ENCODE assay signal across 11 mouse cellular contexts in the genomic region with DNA sequence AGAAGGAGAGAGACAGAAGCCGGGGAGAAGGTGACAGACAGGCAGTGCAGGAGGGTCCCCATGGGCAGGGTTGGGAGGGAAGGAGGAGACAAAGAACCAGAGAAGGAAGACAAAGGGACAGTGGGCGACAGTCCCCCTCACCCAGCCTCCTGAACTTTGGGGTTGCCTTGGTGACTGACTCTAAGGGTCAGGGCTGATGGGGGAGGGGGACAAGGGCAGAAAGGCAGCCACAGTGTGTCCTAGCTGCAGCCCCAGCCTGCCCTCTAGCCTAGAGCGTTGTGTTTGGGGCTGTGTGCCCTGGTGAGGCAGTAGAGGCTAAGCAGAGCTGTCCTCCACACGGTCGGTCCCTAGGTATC. TPM values are rescaled to one million over a fixed set of nuclear protein-coding genes. Genes with fewer than 3 reads are reported as not detected.
DNase-seq lines count a peak whose midpoint lies in the region; ATAC-seq lines count a peak whose summit lies in the region.
"Had no signal": no experiment of that assay in that cellular context is flagged by ENCODE, and none has a peak within 500 bp of the region (broad histone marks: within the 10 kb centered on the region; RNA-seq: fewer than 3 reads in every experiment).

No protein-coding gene starts in this region.

- peaks cover 11% of the 10 kb centered on the region; the same call in 1 of the 2 replicates for H3K9me3 ChIP-seq in kidney, embryonic 15.5 days (replicated peaks)
- no peaks in the 10 kb centered on the region for H3K9me3 ChIP-seq in forebrain, embryonic 15.5 days
- H3K9me3 ChIP-seq in limb, embryonic 15.5 days: 0 out of 2 replicates have a peak, but pooled peaks cover 13% of the 10 kb centered on the region
- peaks cover 17% of the 10 kb centered on the region for H3K9me3 ChIP-seq in stomach, embryonic 14.5 days (ENCODE audit: control insufficient read depth, low read depth, low read length)

- peaks cover 67% of the 10 kb centered on the region for H3K4me1 ChIP-seq in kidney, embryonic 15.5 days
- peaks cover 78% of the 10 kb centered on the region for H3K4me1 ChIP-seq in forebrain, embryonic 15.5 days
- H3K4me1 ChIP-seq in limb, embryonic 15.5 days: peaks cover 35% of the 10 kb centered on the region
- H3K4me1 ChIP-seq in stomach, embryonic 14.5 days (ENCODE audit: control insufficient read depth, insufficient read depth, low read length): peaks cover 15% of the 10 kb centered on the region

- H3K9ac ChIP-seq in kidney, embryonic 15.5 days: peak overlapping the region; percentile 35
- peak overlapping the region; percentile 67 for H3K9ac ChIP-seq in forebrain, embryonic 15.5 days (replicated peaks)
- H3K9ac ChIP-seq in limb, embryonic 15.5 days: no peak overlapping the region
- H3K9ac ChIP-seq in stomach, embryonic 14.5 days (replicated peaks; ENCODE audit: low read depth, low read length): no peak overlapping the region; the same call in 1 of the 2 replicates

- H3K27me3 ChIP-seq in kidney, embryonic 15.5 days: 0 out of 2 replicates have a peak, but pooled peaks cover 6% of the 10 kb centered on the region
- no peaks in the 10 kb centered on the region for H3K27me3 ChIP-seq in forebrain, embryonic 15.5 days
- 0 out of 2 replicates have a peak, but pooled peaks cover 5% of the 10 kb centered on the region for H3K27me3 ChIP-seq in limb, embryonic 15.5 days
- H3K27me3 ChIP-seq in stomach, embryonic 14.5 days (ENCODE audit: control insufficient read depth, insufficient read depth, low read length): no peaks in the 10 kb centered on the region

- peak overlapping the region; percentile 53 for H3K4me2 ChIP-seq in kidney, embryonic 15.5 days
- peak overlapping the region; percentile 76 for H3K4me2 ChIP-seq in forebrain, embryonic 15.5 days (replicated peaks)
- H3K4me2 ChIP-seq in limb, embryonic 15.5 days: no peak overlapping the region; the same call in 1 of the 2 replicates
- peak overlapping the region; percentile 24 for H3K4me2 ChIP-seq in stomach, embryonic 14.5 days (replicated peaks; ENCODE audit: low read depth, low read length)

- no peak for DNase-seq in kidney, adult 11 months
- DNase-seq in spleen, postnatal 14 days (ENCODE audit: low spot score in 2 of 2): no peak
- no peak for DNase-seq in left cerebral cortex, adult 8-10 months (ENCODE audit: low spot score in 2 of 2)
- DNase-seq in frontal cortex, postnatal 25 days (ENCODE audit: low spot score in 2 of 2): no peak

- peaks cover 34% of the 10 kb centered on the region for H3K36me3 ChIP-seq in kidney, embryonic 15.5 days
- peaks cover 38% of the 10 kb centered on the region for H3K36me3 ChIP-seq in forebrain, embryonic 15.5 days
- H3K36me3 ChIP-seq in limb, embryonic 15.5 days: peaks cover 33% of the 10 kb centered on the region
- peaks cover 3% of the 10 kb centered on the region for H3K36me3 ChIP-seq in stomach, embryonic 14.5 days (ENCODE audit: control insufficient read depth, insufficient read depth, low read length)

- peak overlapping the region; percentile 27 for H3K4me3 ChIP-seq in kidney, embryonic 15.5 days (replicated peaks)
- peak overlapping the region; percentile 40 for H3K4me3 ChIP-seq in forebrain, embryonic 15.5 days
- no peak overlapping the region for H3K4me3 ChIP-seq in limb, embryonic 15.5 days
- H3K4me3 ChIP-seq in stomach, embryonic 14.5 days (ENCODE audit: low read depth, low read length): peak overlapping the region; percentile 13

- H3K27ac ChIP-seq in kidney, embryonic 15.5 days: peak overlapping the region; percentile 98
- peak overlapping the region; percentile 96 for H3K27ac ChIP-seq in forebrain, embryonic 15.5 days (replicated peaks)
- H3K27ac ChIP-seq in limb, embryonic 15.5 days: 0 out of 2 replicates have a peak overlapping the region, but pooled peaks have one; percentile 17
- H3K27ac ChIP-seq in stomach, embryonic 14.5 days (ENCODE audit: low read length): 0 out of 2 replicates have a peak overlapping the region, but pooled peaks have one; percentile 21
- H3K27ac ChIP-seq: macrophage had no signal

- peak; percentile 5 for ATAC-seq in kidney, embryonic 15.5 days (replicated peaks; ENCODE audit: low FRiP score)
- ATAC-seq in forebrain, embryonic 15.5 days (replicated peaks): peak; percentile 51
- no peak for ATAC-seq in limb, embryonic 15.5 days (ENCODE audit: insufficient number of reproducible peaks, low FRiP score, low TSS enrichment, low read depth)
- ATAC-seq in stomach, embryonic 14.5 days (ENCODE audit: insufficient number of reproducible peaks, insufficient read depth, low FRiP score, low read depth): 0 out of 2 replicates have a peak, but pooled peaks have one; percentile 26

- WGBS in kidney, embryonic 15.5 days: 20% methylated on average over 5 of the region's 5 CpGs
- WGBS in forebrain, embryonic 15.5 days: under 1% methylated on average over 5 of the region's 5 CpGs
- 36% methylated on average over 5 of the region's 5 CpGs for WGBS in limb, embryonic 15.5 days
- WGBS in stomach, embryonic 14.5 days: 27% methylated on average over 5 of the region's 5 CpGs

RNA-seq across cellular contexts. Expression of gene Celsr2, which starts 5.0 kb away (rescaled TPM):
- polyA plus RNA-seq in kidney, embryonic 15.5 days (2015; fragmentation: Nextera tagmentation; extraction: Ambion mirVana): 19.3 and 21.6 TPM in 2 replicates
- 49.1 and 52.8 TPM in 2 replicates for polyA plus RNA-seq in forebrain, embryonic 15.5 days (2015; fragmentation: Nextera tagmentation; extraction: Ambion mirVana)
- polyA plus RNA-seq in limb, embryonic 15.5 days (2015; fragmentation: Nextera tagmentation; extraction: Ambion mirVana): 11.7 and 11.9 TPM in 2 replicates
- 20.6 and 21.9 TPM in 2 replicates for polyA plus RNA-seq in stomach, embryonic 14.5 days (2014; fragmentation: Nextera tagmentation; extraction: Ambion mirVana)
- 100 to 1,000 TPM; 145 to 152 (median 149) TPM for total RNA-seq in left cerebral cortex, adult 8-10 months (2022)
- total RNA-seq: CH12.LX had no signal
- polyA plus RNA-seq: macrophage had no signal

RNA-seq across cellular contexts. Expression of gene Psrc1, which starts 26.7 kb away (rescaled TPM):
- polyA plus RNA-seq in kidney, embryonic 15.5 days (2015; fragmentation: Nextera tagmentation; extraction: Ambion mirVana): 47.2 and 48.8 TPM in 2 replicates
- polyA plus RNA-seq in forebrain, embryonic 15.5 days (2015; fragmentation: Nextera tagmentation; extraction: Ambion mirVana): 35.6 and 41.5 TPM in 2 replicates
- 37.8 and 40.2 TPM in 2 replicates for polyA plus RNA-seq in limb, embryonic 15.5 days (2015; fragmentation: Nextera tagmentation; extraction: Ambion mirVana)
- 39.3 and 44.4 TPM in 2 replicates for polyA plus RNA-seq in stomach, embryonic 14.5 days (2014; fragmentation: Nextera tagmentation; extraction: Ambion mirVana)
- 10 to 100 TPM; 11.1 to 13.8 (median 11.7) TPM for total RNA-seq in left cerebral cortex, adult 8-10 months (2022)

RNA-seq across cellular contexts. Expression of gene Sars, which starts 34.7 kb away (rescaled TPM):
- 126 and 131 TPM in 2 replicates for polyA plus RNA-seq in kidney, embryonic 15.5 days (2015; fragmentation: Nextera tagmentation; extraction: Ambion mirVana)
- polyA plus RNA-seq in forebrain, embryonic 15.5 days (2015; fragmentation: Nextera tagmentation; extraction: Ambion mirVana): 221 and 222 TPM in 2 replicates
- 115 and 123 TPM in 2 replicates for polyA plus RNA-seq in limb, embryonic 15.5 days (2015; fragmentation: Nextera tagmentation; extraction: Ambion mirVana)
- 115 and 129 TPM in 2 replicates for polyA plus RNA-seq in stomach, embryonic 14.5 days (2014; fragmentation: Nextera tagmentation; extraction: Ambion mirVana)
- total RNA-seq in left cerebral cortex, adult 8-10 months (2022): 100 to 1,000 TPM; 234 to 244 (median 236) TPM

RNA-seq across cellular contexts. Expression of gene Mybphl, which starts 45.6 kb away (rescaled TPM):
- polyA plus RNA-seq in kidney, embryonic 15.5 days (2015; fragmentation: Nextera tagmentation; extraction: Ambion mirVana): not detected in 2 replicates
- polyA plus RNA-seq in forebrain, embryonic 15.5 days (2015; fragmentation: Nextera tagmentation; extraction: Ambion mirVana): not detected in 2 replicates
- polyA plus RNA-seq in limb, embryonic 15.5 days (2015; fragmentation: Nextera tagmentation; extraction: Ambion mirVana): not detected in 2 replicates
- polyA plus RNA-seq in stomach, embryonic 14.5 days (2014; fragmentation: Nextera tagmentation; extraction: Ambion mirVana): not detected in 2 replicates
- total RNA-seq in left cerebral cortex, adult 8-10 months (2022): not detected
- total RNA-seq: adrenal gland, adult 18-20 months; CH12.LX had no signal
- polyA plus RNA-seq: macrophage had no signal

Comparison
In these comparisons a context has a peak if more than half of its experiments do, and no peak if none do; other contexts are left out.
1. H3K27ac ChIP-seq: peak in every context shown above with its lines; median percentile 98 in kidney, embryonic 15.5 days; 96 in forebrain, embryonic 15.5 days; 21 in stomach, embryonic 14.5 days; 17 in limb, embryonic 15.5 days.
2. H3K9ac ChIP-seq: peak in kidney, embryonic 15.5 days (single experiment) and forebrain, embryonic 15.5 days (single experiment); none in limb, embryonic 15.5 days (single experiment) and stomach, embryonic 14.5 days (single experiment).